Mouse (Mus musculus): ENCODE results near the gene Fbxo44. TPM values are rescaled to one million over a fixed set of nuclear protein-coding genes. Genes with fewer than 3 reads are reported as not detected.

Fbxo44 gene
- total RNA-seq, 2 experiments from 2014 or later: 18.2 to 22.7 TPM

DNA sequence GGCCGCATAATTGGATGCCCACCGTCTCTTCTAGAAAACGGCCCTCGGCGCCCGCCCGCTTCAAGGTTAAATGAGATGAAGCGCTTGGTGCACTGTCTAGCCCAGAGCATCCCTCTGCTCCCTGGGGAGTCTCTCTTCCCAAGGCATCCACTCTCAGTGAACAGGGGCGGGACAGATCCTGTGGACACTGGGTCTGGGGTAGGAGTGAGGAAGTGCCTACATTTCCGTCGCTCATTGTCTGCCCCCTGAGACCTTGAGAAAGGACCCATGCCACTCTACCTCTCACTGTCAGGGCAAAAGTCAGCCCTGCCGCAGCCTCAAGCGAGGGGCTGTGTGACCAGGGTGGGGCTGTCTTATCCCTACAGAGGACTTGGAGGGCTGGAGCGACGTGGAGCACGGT is 4.2 kb upstream of the Fbxo44 start:
- DNase-seq: no peak

DNA sequence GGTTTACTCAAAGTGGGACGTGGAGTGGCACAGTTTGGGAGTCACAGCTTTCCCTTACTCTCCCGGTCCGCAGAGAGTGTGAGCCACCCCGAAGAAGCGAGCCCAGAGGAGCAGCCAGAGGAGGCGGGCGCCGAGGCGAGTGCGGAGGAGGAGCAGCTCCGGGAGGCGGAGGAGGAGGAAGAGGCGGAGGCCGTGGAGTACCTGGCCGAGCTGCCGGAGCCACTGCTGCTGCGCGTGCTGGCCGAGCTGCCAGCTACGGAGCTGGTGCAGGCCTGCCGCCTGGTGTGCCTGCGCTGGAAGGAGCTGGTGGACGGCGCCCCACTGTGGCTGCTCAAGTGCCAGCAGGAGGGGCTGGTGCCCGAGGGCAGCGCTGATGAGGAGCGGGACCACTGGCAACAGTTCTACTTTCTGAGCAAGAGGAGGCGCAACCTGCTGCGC is 3.7 kb upstream of the Fbxo44 start:
- peak; percentile 77 for DNase-seq

DNA sequence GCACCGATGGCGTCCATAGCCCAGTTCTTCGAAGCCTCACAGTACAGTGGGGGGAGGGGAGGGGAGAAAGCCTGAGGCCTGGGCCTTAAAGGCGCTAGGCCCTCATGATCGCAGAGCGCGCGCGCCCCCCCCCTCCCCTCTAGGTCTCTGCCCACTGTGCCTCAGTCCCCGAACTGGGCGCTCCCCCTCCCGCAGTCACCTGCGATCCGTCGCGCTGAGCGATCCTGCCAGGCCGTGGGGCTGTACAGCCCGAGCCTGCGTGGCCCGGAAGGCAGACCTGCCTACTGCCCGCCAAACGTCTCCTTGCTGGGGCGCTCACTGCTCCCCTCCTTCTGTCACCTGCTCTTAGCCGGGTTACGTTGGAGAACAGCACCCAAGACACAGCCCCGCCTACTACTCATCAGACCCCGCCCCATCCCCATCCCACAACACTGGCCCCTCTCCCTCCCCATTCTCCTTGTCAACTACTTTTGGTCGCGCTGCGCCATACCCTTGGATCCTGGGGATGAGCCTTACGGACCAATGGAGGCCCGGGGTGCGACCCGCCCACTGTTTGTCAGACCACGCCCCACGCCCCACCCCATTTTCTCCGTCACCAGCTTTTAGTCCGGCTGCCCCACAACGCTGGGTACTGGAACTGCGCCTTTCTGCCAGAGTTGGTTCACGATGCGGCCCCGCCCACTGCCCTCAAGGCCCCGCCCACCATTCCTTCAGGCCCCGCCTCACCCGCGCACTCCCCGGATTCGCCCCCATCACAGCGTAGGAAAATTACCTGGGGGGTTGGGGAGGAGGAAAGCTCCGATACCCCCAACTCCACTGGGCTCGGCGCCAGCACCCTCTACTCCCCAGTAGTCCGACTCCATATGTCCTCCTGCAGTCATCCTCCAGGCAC is 492 bp downstream of the Fbxo44 start:
- DNase-seq: peak; percentile 90

DNA sequence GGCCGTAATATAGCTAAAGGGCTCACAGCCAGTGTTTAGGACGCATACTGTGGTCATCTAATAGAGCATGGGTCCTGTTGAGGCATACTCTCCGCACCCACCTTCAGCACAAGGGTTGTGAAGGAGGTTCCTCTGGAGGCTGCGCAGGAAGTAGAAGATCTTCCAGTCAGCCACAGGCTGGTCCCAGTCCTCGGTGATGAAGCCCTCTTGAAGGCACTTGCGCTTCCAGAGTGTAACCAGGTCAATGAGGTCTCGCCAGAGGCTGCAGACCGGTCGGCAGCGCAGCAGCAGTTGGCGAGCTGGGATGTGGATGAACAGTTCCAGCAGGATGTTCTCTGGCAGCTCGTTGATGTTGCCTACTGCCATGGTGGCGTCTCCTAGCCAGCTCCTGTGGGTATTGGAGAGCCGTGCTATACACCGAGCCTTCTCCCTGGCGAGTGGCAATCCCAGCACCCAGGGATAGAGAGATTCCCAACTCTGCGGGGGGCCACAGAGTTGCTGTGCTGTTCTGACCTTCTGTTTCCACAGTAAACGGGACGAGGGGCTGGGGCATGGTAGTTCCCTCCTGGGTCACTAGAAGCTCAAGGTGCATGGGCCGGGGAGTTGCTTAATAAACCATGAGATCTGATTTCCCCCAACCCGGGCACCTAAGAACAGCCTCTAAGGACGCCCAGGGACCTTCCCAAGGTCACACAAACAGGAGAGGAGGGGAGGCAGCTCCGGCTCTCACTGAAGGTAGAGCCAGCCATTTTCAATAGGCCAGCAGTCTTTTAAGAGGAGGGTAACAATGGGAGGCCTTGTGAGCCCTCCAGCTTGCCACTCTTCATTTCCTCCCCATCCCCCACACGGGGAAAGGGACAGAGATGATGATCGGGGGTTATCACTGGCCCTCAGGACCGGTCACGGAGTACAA is 1.6 kb downstream of the Fbxo44 start:
- no peak for DNase-seq

DNA sequence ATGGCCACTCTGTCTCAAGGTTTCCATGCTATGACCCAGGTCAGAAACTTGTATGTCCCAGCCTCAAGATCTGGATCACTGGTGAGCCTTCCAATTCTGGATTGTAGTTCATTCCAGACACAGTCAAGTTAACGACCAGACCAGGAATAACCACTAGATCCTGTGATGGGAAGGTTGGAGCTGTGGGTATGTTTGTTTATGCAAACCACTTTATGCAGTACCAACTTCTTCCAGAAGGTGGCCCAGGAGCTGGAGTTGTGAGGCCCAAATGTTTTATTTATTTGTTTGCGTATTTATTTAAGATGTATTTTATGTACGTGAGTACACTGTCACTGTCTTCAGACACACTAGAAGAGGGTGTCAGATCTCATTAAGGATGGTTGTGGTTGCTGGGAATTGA is 5.3 kb downstream of the Fbxo44 start:
- peak; percentile 51 for DNase-seq

DNA sequence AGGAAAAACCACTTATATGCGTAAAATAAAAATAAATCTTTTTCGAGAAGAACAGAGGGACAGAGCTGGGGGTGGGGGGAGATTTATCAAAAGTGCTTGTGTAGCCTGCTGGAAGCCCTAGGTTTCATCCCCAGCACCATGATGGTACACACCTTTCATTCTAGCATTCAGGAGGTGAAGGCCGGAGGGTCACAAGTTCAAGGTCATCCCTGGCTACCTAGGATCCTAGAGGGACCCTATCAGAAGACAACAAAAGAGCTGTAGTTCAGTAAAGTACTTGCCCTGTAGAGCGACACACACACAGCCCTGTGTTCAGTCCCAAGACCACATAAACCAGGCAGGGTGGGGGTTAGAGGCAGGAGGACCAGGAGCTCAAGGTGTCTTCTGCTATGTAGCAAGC is 6.3 kb downstream of the Fbxo44 start:
- DNase-seq: no peak

DNA sequence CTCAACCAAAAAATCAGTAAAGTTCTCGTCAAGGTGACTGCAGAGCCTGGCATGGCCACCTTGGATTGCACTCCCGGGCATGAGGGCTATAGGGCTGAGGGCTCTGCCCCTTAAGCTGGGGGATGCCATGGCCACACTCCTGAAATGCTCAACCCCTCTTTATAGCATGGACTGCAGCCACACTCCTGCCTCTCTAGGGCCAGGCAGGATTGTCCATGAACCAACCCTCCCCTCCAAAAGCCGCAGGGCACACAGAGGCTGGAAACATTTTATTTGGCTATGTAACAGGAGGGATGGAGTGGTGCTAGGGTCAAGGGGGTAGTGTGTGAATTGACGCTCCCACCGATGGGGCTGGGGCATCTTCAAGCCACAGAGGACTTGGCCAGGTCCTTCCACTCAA is 7.7 kb downstream of the Fbxo44 start:
- no peak for DNase-seq

DNA sequence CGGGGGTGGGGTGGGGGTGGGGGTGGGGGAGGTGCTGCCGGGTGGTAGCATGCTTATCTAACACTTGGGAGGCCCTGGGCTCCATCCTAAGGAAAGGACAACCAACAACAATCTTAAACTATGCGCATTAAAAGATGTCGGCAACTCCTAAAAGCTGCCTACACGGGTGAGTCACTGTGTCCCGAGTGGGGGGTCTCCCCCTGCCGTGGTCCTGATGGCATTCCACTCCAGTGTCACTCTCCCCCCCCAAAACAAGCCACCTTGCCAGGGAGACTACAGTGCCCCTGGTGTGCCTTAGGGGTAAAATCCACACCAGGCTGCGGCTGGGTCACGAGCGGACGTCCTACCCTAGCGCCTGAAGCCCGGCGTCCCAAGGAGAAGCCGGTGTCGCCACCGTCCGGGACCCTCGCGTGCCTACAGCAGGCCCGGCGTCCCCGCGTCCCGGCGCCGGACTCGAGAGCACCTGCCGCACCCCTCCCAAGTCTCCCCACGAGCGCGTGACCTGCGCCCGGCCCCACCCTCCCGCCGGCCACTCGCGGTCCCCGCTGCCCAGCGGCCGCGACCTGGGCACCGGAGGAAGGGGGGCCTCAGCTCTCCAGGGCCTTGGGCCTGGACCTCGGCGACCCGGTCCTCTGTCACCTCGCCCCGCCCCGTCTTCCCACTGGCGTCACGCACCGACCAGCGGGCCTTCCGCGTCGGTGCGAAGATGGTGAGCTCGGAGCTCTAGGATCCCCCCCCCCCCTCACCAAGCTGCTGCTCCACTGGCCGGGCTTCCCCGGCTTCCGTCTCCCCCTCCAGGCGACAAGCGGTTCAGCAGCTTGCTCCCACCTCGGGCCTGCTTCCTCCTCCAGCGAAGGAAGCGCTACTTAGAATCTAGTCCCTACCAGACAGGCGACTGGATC is 8.8 kb downstream of the Fbxo44 start, which contains the start of gene Fbxo6:
Gene Fbxo6 (minus strand): TSS at position 874 of the 902 bp plus-strand sequence.
- DNase-seq: peak; percentile 90

DNA sequence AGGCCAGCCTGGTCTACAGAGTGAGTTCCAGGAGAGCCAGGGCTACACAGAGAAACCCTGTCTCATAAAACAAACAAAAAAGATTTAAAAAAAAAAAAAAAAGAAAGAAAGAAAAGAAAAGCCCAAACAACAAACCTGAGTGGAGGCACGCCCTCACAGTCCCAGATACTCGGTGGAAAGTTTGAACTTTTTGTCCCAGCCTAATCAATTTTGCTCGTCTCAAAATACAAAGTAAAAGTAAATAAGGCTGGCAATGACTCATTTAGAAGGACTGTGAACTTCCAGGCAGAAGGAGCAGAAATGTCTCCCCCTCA is 9.4 kb downstream of the Fbxo44 start:
- DNase-seq: no peak

DNA sequence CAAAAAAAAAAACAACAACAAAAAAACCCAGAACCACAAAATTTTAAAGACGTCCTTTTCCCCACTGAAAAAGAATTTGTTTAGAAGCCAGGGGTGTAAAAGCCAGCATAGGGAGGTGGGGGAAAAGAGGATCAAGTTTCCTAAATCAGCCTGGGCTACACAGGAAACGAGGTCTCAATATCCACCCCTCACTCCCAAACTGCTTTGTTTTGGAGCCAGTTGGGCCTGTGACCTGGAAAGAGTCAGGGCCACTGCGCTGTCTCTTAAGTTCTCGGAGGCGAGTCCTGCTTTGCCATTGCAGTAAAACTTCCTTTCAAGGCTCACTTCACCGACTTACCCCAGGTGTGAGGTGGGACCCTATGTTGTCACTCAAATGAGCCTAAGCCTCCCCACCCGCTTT is 10.0 kb downstream of the Fbxo44 start:
- DNase-seq: no peak

DNA sequence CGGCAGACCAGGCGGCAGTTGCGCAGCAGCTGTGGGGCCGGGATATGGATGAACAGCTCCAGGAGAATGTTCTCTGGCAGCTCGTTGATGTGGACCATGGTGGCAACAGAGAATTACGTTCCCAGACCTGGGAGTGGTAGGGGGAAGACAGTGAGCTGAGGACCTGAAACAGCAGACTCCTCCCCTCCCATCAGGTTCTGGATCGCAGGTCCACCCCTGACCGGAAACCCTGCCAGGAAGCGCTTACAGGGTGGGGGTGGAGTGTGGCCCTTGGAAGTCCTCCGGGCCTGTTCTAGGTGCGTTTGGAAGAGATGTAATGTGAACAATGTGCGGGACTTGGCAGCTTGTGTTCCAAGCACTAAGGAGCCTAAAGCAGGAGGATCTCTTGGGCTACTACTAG is 10.7 kb downstream of the Fbxo44 start:
- DNase-seq: no peak

DNA sequence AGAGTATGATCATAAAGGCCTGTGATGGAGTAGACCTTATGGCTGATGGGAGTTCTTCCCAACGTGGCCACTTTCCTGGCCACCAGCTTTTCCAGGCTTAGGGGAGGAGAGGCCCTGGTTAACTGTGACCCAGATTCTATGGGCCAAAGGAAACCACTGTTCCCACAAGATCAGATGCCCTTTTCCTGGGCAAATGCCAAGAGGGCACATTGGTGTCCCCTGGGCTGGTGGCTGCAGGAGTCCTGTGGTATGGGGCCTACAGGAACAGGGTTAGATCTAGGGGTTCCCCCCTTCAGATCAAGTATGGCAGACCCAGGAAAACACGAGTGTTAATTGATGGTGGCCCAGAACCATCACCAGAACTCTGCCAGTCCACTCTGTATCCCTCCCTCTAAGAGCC is 12.6 kb downstream of the Fbxo44 start:
- no peak for DNase-seq

DNA sequence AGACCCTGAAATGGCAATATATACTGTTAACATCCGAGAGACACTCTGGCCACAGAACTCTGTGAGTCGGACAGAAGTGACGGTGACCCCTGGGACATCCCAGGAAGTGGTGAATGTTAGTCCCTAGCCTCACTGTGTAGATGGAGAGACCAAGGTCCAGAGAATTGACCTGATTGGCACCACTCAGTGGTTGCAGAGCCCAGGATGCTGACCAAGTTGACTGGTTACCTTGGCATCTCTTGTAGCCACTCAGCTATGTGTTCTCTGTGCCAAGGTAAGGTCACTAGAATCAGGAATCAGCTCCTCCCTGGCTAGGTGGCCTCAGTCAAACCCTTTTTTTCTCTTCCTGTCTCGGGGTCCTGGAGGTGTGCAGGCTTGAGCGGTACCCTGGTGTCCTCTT is 16.6 kb downstream of the Fbxo44 start:
- DNase-seq: no peak

DNA sequence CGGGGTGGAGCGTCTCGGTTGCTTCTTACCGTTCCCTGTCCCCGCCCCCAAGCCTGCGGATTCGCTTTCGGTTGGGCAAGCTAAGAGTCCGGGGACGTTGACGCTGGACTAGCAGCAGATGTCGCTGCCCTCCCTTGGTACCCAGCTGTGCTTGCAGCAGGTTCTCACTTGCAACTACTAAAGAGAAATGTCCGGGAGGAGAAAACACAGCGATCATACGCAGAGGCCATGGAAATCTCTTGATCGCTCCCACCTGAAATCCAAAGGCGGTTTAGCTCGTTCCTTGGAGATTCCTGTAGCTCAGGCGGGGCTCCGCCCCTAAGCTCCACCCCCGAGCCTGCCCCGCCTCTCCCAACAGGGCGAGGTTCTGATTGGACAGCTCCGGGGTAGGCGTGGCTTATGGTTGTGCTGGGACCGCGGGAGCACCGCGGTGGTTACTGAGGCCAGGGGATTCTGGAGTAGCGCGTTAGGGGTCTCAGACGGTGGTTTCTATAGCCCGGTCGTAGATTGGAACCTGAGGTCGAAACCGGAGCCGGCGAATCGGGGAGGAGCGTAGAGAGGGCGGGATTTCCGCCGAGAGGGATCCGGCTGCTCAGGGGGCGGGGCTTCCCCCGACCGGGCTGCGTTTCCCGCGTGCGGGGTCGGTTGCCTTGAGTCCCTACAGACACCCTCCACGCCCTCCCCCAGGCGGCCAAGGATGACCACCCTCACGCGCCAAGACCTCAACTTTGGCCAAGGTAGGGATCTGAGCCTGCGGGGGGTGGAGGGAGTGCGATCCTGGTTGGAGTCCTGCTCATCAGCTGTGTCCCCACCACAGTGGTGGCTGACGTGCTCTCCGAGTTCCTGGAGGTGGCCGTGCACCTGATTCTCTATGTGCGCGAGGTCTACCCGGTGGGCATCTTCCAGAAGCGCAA is 19.9 kb downstream of the Fbxo44 start:
- DNase-seq: peak; percentile 93

DNA sequence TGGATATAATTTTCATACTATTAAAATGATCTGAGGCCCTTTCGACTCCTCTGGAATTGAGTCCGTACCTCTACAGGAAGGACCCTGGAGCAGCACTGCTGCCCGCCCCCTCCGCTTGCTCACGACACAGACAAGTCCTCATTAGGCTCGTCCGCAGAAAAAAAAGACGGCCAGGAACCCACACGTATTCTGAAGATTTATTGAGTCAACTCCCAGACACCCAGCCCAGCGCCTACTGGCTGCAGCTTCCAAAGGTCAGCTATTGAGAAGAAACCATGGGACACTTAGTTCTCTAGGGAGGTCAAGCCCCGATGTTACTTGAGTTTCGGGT is 20.6 kb downstream of the Fbxo44 start:
- no peak for DNase-seq

DNA sequence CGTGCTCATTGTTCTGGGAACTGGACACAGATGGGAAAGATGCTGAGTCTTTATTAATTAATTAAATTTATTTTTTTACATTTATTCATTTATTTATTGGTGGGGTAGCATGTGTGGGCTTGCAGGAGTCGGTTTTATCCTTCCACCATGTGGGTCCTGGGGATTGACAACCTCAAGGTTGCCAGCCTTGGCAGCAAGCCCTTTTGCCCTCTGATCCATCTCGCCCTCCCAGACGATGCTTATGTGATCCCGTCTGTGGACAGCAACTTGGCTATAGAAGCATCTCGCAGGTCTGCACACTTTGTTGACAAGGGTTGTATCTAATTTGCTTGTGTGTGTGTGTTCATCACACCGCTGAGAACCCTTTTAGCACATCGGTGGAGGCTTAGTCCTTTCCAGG is 22.8 kb downstream of the Fbxo44 start:
- DNase-seq: no peak

DNA sequence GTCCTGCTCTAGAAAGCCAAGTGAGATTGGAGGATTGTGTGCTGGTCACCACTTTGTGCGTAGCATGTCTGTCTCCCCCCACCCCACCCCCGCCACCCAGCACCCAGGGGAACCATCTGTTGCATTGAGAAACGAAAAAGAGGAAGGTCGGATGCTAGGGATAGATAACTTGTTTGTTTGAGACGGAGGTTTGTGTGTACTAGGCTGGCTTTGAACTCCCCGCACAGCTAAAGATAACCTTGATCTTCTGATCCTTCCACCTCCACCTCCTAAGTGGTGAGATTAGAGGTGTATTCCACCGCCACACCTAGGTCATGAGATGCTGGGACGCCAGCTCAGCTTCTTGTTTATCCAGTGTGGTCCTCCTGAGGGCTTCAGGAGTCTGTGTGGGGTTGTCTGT is 25.3 kb downstream of the Fbxo44 start:
- DNase-seq: no peak

DNA sequence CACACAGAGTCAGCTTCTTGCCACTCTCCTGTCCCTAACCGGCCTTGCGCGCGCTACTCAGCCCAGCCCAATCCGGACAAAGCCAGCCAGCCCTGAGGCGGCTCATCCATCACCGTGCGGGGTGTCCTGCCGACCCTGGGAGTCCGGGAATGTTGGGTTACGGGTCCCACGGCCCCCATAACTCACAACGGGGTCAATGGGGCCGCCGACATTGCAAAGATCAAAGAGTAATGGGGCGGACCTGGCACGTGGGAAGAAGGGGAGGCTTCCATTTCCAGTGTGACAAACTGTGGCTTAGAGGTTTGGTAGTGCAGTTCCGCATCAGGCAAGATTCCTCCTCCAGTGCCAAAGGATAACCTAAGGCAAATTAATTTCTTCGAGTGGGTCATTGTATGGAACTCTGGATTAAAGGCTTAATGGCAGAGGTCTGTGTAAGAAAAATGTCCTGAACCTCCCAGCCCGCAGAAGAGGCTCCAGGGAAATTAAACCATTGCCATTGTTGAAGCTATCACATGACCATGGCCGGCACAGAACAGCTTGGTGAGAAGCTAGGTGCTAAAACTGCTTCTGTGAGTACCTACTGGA is 28.7 kb downstream of the Fbxo44 start:
- DNase-seq: no peak

DNA sequence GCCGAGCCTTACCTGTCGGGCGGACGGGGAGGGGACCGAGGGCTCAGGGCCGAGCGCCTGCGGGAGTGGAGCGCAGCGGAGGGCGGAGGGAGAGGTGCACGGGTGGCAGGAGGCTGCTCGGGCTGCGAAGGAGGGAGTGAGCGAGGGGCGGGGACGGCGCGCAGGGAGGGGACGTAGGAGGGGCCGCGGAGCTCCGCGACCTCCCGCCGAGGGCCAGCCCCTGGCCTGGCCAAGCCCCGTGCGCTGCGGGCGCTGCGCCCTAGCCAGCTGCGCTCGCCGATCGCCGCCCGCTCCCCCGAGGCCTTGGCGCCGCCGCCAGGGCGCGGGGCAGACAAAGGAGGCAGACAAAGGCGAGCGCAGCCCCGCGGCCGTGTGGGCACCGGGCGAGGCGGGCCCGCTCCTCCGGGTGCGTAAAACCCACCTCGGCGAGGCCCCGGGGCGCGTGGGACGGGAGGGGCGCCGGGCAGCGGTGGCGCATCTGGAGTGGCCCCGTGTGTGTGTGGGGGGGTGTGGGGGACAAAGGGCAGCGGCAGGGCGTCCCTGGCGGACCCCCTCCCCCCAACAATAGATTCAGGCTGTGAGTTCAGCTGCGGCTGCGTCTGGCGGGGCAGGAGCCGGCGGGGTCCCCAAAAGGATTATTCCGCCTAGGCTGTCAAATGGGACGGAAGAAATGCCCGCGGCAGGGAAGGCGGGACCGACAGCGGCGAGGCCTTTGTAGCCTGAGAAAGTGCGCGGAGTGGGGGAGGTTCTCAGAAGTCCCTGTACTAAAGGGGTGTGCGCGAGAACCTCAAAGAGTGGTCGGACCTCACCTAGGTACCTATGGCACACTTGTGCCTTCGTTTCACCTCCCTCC is 29.5 kb downstream of the Fbxo44 start, which contains the start of gene Draxin:
Gene Draxin (minus strand): TSS at position 138 of the 853 bp plus-strand sequence.
- DNase-seq: peak; percentile 27

DNA sequence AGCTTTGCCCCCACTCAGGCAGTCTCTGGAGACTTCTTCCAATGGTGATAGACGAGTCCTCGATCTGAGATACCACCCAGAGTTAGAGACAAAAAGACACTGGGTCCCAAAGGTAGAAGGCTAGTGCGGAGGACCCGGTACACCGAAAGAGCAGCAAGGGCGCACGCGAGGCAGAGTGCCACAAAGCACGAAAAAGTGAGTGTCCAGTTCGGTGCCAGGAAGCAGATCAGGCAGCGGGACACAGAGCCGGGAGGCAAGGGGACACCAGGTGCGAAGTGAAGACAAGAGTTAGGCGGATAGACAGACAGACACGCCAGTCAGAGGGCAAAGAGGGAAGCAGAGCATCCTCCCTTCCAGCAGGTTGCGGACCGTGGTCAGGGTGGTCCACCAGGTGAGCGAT is 30.1 kb downstream of the Fbxo44 start, which contains the start of gene Mad2l2:
Gene Mad2l2 (plus strand): TSS at position 252 of the 400 bp plus-strand sequence.
- DNase-seq: no peak
